Mouse (Mus musculus): ENCODE data around the gene Tmem52b.

Tmem52b gene

GRCm38 (mm10) chr6:129529605-129530004 lies 17.2 kb downstream of the Tmem52b start:
- in situ Hi-C loops (cut with MboI, MseI) = no loop called here

DNA sequence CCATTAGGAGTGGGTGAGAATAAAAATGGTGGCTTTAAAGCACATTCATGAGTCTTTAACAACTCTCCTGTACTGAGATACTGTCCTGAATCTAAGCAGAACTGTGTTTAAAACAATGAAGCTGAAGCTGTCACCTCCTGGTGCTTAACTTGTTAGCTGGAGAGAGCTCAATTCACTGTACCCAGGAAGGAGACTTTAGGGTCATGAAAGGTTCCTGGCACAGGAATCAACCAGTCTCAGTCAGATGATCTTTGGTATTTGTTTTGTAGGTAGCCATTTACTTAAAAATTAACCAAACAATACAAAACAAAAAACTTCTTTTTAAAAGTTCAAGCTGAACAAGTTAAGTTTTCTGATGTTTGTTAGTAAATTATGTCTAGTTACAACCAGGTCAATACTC lies 17.9 kb downstream of the Tmem52b start:
- in situ Hi-C loops (cut with MboI, MseI) = no loop called here

GRCm38 (mm10) chr6:129532556-129532941 lies 20.2 kb downstream of the Tmem52b start:
- in situ Hi-C loops (cut with MboI, MseI) = no loop called here

GRCm38 (mm10) chr6:129532942-129533860 lies 20.8 kb downstream of the Tmem52b start, which contains the start of gene Gabarapl1:
TSS of gene Gabarapl1 (plus strand) at chr6:129533160.
- in situ Hi-C loops (cut with MboI, MseI) = no loop called here

- in situ Hi-C loops (cut with MboI, MseI) = no loop called here
Observed at GRCm38 (mm10) chr6:129534057-129534456, 21.7 kb downstream of the Tmem52b start.

GRCm38 (mm10) chr6:129534627-129535190 lies 22.4 kb downstream of the Tmem52b start:
- in situ Hi-C loops (cut with MboI, MseI) = no loop called here

GRCm38 (mm10) chr6:129535723-129536122 lies 23.4 kb downstream of the Tmem52b start:
- in situ Hi-C loops (cut with MboI, MseI) = no loop called here

DNA sequence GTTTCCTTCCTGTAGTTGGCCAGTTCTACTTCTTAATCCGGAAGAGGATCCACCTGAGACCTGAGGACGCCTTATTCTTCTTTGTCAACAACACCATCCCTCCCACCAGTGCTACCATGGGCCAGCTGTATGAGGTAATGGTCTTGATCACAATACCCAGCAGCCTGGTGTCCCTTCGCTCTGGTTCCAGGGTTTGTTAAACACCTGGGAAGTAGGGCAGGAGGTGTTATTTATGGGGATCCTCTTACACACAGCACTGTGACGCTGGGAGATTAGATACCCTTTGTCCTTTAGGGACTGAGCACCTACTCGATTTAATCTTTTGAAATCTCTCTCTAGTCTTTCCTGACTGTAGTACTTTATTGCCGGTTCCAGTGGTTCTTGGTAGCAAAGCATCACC lies 26.2 kb downstream of the Tmem52b start:
- in situ Hi-C loops (cut with MboI, MseI) = no loop called here

DNA sequence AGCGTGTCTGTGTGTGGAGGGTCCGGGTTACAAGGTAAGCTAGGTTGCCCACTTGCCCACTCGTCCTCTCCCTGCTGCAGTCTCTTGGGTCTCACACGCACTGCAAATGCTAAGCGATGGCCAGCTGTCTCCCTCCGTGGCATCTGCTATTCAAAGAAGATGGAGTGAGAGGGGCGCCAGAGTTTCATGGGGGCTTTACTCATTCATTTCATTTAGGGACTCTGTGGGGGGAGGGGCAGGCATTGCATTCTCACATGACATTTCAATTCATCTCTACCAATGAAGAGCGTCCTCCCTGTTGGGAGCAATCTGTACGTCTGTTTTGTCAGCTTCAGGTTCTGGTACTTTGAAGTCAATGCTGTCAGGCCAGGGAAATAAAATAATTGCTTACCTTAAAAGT lies 29.6 kb downstream of the Tmem52b start:
- in situ Hi-C loops (cut with MboI, MseI) = no loop called here

DNA sequence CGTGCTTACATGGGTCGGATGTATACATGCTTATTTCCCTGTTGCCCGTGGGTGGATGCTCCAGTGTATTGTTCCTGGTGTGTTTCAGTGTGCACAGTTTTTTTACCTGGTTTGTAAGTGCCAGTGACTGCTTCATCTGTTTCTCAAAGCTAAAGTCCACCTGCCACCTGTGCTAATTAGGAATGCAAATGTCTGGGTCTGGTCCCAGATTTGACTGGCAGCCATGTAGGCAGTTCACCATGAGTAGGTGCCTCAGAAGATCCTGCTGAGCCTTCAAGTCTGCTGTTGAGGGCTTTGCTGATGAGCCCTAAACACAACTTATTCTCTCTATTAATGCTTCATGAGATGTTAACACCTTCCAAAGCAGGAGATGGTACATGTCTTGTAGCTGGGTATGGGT lies 30.2 kb downstream of the Tmem52b start:
- in situ Hi-C loops (cut with MboI, MseI) = no loop called here

GRCm38 (mm10) chr6:129543709-129544606 lies 31.6 kb downstream of the Tmem52b start:
- in situ Hi-C loops (cut with MboI, MseI) = no loop called here

GRCm38 (mm10) chr6:129547277-129547676 lies 34.9 kb downstream of the Tmem52b start:
- in situ Hi-C loops (cut with MboI, MseI) = no loop called here

- in situ Hi-C loops (cut with MboI, MseI) = no loop called here
Observed at GRCm38 (mm10) chr6:129548009-129548408, 35.7 kb downstream of the Tmem52b start.

GRCm38 (mm10) chr6:129557298-129558023 lies 45.1 kb downstream of the Tmem52b start:
- in situ Hi-C loops (cut with MboI, MseI) = loop anchor here (25.0 kb wide), 1 partner anchor 1730 kb away; the partner anchor contains the start of gene Magohb

GRCm38 (mm10) chr6:129558946-129559640 lies 46.7 kb downstream of the Tmem52b start:
- in situ Hi-C loops (cut with MboI, MseI) = loop anchor here (25.0 kb wide), 1 partner anchor 1728 kb away; the partner anchor contains the start of gene Magohb

GRCm38 (mm10) chr6:129559641-129560027 lies 47.3 kb downstream of the Tmem52b start:
- in situ Hi-C loops (cut with MboI, MseI) = loop anchor here (25.0 kb wide), 1 partner anchor 1728 kb away; the partner anchor contains the start of gene Magohb

DNA sequence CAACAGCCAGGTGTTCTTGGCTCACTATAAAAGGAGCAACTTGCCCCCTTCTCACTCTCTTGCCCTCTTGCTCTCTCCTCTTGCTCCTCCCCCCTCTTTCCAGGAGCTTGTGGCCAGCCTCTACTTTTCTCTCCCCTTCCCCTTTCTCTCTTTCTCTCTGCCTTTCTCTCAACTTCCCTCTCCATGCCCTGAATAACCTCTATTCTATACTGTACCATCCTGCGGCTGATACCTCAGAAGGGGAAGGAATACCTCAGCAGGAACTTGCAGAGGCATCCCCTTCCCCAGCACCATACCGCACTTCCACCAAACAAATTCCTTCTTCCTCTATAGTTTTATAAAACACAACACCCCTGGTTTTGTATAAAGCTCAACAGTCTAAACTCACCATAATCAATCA lies 52.9 kb downstream of the Tmem52b start:
- in situ Hi-C loops (cut with MboI, MseI) = loop anchor here (25.0 kb wide), 1 partner anchor 1722 kb away; the partner anchor contains the start of gene Magohb
